Mouse (Mus musculus) E14TG2a.4 (cell line): ENCODE results near the gene Hist1h3e.
"Not testable (repeated sequence)": the region's sequence is repeated elsewhere in the genome, so short reads cannot be mapped to it uniquely, and the experiment has no call there.

ENCODE experiments used
- H3K27me3 ChIP-seq: 2 replicates; pipeline ENCODE4 v1.6.1; 2014; ENCODE audit warnings: low read length, control low read depth; ENCODE audit not compliant: insufficient read depth
- H3K36me3 ChIP-seq: 2 replicates; pipeline ENCODE4 v1.6.1; 2014; ENCODE audit warnings: low read length, control low read depth; ENCODE audit not compliant: insufficient read depth
- H3K4me1 ChIP-seq: replicated peaks from 2 replicates; pipeline ENCODE4 v1.6.1; 2014; ENCODE audit warnings: low read depth, low read length, control low read depth
- H3K4me3 ChIP-seq: replicated peaks from 2 replicates; pipeline ENCODE4 v1.5.1; 2014; ENCODE audit warnings: mild to moderate bottlenecking, low read length
- H3K9me3 ChIP-seq: 2 replicates; pipeline ENCODE4 v1.6.1; 2014; ENCODE audit warnings: low read length, control low read depth
- CTCF ChIP-seq: conservative IDR thresholded peaks from 2 replicates; pipeline ENCODE4 v1.5.1; 2014; ENCODE audit warnings: low read length
- NANOG ChIP-seq: IDR thresholded peaks from 2 replicates; pipeline ENCODE4 v1.6.1; 2014; ENCODE audit warnings: borderline replicate concordance, low read length, mixed read lengths
- POU5F1 ChIP-seq: IDR thresholded peaks from 2 replicates; pipeline ENCODE4 v1.6.1; 2014; ENCODE audit warnings: low read length, borderline replicate concordance

The Hist1h3e gene

DNA sequence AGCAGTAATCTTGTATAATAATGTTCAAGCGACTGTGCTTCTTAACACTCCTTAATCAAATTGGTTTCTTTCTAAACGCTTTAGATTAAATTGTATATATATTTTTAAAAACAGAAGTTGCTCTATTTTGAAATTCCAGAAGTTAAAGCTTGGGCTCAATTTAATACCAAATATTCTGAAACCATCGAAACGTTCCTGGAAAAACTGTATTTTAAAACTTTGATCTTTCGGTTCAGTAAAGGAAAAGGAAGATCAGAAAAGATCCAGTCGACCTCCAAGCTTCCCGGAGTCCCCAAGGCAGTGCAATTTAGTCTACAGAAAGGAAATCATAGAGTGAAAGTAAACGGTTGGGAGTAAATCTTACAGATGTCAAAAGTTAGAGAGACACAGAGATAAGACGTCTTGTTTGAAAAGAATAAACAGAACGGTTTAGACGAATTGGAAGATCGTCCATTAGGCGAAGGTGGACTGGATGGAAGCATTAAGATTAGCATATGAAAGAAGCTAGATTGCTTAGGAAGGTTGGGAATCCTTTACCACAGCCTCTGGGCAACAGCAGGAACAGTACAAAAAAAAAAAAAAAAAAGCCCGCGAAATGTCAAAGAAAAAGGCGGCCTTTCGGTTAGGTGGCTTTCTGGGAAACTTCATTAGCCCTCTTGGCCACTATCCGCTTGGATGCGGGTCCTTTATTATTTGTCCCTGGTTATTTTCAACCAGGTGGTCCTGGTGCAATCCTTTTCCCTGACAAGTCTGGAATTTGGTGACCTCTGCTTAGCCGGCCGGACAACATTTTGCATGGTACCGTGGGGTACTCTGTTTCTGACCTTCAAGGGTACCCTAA is 24.1 kb upstream of the Hist1h3e start:
- Histone ChIP-seq H3K9me3 (peaks cover 8% of the 10 kb centered on the region), H3K27me3 (no peaks in the 10 kb centered on the region), H3K4me3 (peak overlapping the region; percentile 63), H3K4me1 (peaks cover 56% of the 10 kb centered on the region), H3K36me3 (no peaks in the 10 kb centered on the region)
- peak; percentile 42 for TF ChIP-seq POU5F1
- TF ChIP-seq NANOG, result peak; percentile 71
- TF ChIP-seq CTCF, result no peak

- Histone ChIP-seq H3K4me3 (peak overlapping the region; percentile 70), H3K4me1 (peaks cover 57% of the 10 kb centered on the region)
- H3K36me3 ChIP-seq, H3K9me3 ChIP-seq, H3K27me3 ChIP-seq: not testable (repeated sequence)
Observed at GRCm38 (mm10) chr13:23585442-23586098, 23.4 kb upstream of the Hist1h3e start.

DNA sequence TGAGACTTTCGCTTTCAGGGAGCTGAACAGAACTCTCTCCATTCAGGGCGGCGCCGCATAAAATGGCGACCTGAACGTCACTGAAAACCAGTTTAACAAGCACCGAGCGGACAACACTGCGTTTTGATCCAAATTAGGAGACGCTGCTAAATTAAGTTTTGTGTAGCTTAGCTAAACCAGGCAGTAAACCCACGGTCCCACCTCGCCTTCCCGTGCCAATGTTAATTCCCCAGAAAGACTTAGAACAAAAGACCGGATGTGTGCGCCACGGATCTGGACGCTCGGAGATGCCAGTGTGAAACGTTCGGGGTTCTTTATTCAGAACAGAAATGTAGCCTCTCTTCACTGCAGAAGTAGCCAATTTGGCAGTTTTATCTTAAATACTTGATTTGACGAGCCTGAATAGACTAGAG is 22.9 kb upstream of the Hist1h3e start:
- H3K4me3 ChIP-seq, result peak overlapping the region; percentile 70
- no peaks in the 10 kb centered on the region for H3K36me3 ChIP-seq
- no peaks in the 10 kb centered on the region for H3K27me3 ChIP-seq
- H3K4me1 ChIP-seq, result peaks cover 61% of the 10 kb centered on the region
- no peaks in the 10 kb centered on the region for H3K9me3 ChIP-seq
- TF ChIP-seq NANOG, result no peak
- TF ChIP-seq POU5F1, result no peak
- TF ChIP-seq CTCF, result no peak

- H3K4me1 ChIP-seq, result peaks cover 61% of the 10 kb centered on the region
- no peaks in the 10 kb centered on the region for H3K9me3 ChIP-seq
- TF ChIP-seq NANOG (no peak), CTCF (no peak), POU5F1 (no peak)
- H3K36me3 ChIP-seq, result no peaks in the 10 kb centered on the region
- no peaks in the 10 kb centered on the region for H3K27me3 ChIP-seq
- peak overlapping the region; percentile 70 for H3K4me3 ChIP-seq
Observed at GRCm38 (mm10) chr13:23584331-23584730, 22.2 kb upstream of the Hist1h3e start.

- Histone ChIP-seq H3K27me3 (no peaks in the 10 kb centered on the region), H3K4me1 (peaks cover 53% of the 10 kb centered on the region), H3K4me3 (peak overlapping the region; percentile 80; the same call in 1 of the 2 replicates), H3K9me3 (no peaks in the 10 kb centered on the region), H3K36me3 (no peaks in the 10 kb centered on the region)
- TF ChIP-seq CTCF (no peak), NANOG (no peak), POU5F1 (no peak)
Observed at GRCm38 (mm10) chr13:23583387-23584068, 21.4 kb upstream of the Hist1h3e start.

DNA sequence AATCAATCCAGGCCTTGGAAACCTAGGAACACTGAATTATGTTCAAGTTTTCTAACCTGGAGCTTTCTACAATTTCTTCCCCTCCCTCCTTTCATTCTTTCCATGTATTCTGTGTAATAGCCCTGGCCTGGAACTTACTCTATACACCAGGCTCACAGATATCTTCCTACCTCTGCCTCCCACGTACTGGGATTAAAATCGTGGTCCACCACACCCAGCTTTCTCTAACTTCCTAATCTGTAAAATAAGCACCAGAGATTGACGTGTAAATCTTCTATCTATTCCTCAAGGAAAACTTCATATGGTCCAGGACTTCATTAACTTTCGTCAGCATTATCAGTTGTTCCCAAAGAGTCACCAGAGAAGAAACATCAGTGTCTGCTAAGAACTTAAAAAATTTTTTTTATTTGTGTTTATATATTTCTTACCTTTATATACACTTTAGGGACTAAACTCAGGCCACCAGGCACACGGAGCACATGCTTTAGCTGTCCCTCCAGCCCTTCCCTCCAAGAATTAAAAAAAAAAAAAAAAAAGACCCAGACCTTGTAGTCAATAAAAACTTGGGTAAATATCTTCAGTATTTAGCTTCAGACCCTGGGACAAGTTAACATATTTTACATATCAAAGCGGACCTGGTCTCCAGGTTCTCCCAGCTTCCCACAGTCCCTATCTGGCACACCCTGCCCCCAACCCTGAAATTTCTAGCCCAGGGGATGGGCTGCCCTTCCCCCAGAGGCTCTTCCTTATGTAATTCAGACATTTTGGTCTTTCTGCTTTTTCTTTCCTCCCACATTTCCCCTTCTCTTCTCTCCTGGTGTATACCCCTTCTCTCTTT is 20.3 kb upstream of the Hist1h3e start:
- Histone ChIP-seq H3K27me3 (no peaks in the 10 kb centered on the region), H3K9me3 (no peaks in the 10 kb centered on the region), H3K4me3 (peak overlapping the region; percentile 80), H3K36me3 (no peaks in the 10 kb centered on the region), H3K4me1 (peaks cover 45% of the 10 kb centered on the region)
- TF ChIP-seq NANOG, result no peak
- no peak for TF ChIP-seq CTCF
- TF ChIP-seq POU5F1, result no peak

- H3K27me3 ChIP-seq, result no peaks in the 10 kb centered on the region
- TF ChIP-seq CTCF (no peak), NANOG (no peak), POU5F1 (no peak)
Observed at GRCm38 (mm10) chr13:23581408-23582218, 19.4 kb upstream of the Hist1h3e start, which contains the start of gene Hist1h4d. Gene Hist1h4d (plus strand): TSS chr13:23581598.

More at GRCm38 (mm10) chr13:23581408-23582218, 19.4 kb upstream of the Hist1h3e start, which contains the start of gene Hist1h4d:
- Histone ChIP-seq H3K4me3 (peak within 1 kb of the TSS; percentile 80), H3K4me1 (peaks cover 47% of the 10 kb centered on the region), H3K9me3 (no peaks in the 10 kb centered on the region), H3K36me3 (no peaks in the 10 kb centered on the region)
